Mouse (Mus musculus) cerebellum, adult 8-10 months (tissue): ENCODE measurements around the gene Foxk2.
"Not testable (repeated sequence)": the region's sequence is repeated elsewhere in the genome, so short reads cannot be mapped to it uniquely, and the experiment has no call there.

Experiments used
- DNase-seq: peaks from one replicate; pipeline ENCODE4 v3.0.0; 2022

Gene Foxk2

DNA sequence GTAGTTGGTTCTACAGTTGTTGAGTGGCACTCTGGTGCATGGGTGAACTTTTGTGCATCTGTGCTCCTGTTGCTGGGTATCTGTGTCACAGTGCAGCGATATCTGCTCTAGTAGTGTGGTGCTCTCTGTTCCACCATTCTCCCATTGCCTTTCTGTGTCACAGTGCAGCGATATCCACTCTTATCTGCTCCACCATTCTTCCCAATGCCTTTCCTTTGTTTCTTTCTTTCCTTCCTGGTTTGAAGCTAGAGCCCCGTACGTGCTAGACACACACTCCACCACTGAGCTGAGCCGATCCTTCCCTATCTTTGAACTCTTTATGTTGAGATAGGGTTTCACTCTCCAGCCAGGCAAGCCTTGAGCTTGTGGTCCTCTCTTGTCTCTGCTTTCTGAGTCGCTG is 23.1 kb downstream of the Foxk2 start:
- DNase-seq, result no peak

DNA sequence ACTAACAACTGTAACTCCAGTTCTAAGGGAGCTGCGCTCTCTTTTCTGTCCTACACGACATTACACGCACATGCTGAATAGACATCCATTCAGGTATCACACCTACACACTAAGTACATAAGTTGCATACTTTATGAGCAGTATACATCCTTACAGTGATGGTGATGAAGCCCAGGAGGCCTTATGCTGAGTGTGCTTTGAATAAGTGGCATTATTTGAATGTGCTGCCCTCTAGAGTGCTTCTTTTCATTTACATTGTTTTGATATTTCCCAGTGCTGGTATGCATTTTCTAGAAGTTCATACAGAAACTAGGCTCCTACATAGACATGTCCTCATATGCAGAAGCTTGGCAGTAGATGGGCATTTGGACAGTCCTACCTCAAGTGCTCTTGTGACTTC is 30.1 kb downstream of the Foxk2 start:
- DNase-seq, result no peak

DNA sequence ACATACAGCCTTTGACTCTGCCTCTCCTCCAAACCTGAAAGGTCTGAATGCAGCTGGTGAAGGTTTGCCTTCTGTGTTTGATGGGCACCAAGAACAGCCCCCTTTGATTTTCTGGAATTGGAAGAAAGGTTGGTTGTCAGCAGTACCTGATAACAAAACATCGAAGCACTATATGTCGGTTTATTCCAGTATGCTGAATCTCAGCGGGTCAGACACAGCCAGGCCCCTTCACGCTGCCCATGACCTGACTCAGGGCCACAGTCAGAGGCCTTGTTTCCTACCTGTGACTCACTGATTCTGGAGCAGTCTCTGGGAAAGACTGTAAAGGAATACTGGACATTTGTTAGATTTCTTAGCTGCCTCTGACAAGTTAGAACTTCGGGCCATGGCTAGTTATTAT is 35.0 kb downstream of the Foxk2 start:
- no peak for DNase-seq

DNA sequence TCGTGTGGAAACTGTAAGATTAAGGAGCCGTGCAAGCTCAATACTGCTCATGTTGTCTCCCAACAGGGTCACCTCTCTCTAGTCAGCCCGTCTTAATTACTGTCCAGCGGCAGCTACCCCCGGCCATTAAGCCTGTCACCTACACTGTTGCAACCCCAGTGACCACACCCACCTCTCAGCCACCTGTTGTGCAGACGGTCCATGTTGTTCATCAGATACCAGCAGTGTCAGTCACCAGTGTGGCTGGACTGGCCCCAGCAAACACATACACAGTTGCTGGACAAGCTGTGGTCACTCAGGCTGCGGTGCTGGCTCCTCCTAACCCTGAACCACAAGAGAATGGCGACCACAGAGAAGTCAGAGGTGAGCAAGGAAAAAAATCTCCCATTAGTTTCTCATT is 38.7 kb downstream of the Foxk2 start:
- no peak for DNase-seq

DNA sequence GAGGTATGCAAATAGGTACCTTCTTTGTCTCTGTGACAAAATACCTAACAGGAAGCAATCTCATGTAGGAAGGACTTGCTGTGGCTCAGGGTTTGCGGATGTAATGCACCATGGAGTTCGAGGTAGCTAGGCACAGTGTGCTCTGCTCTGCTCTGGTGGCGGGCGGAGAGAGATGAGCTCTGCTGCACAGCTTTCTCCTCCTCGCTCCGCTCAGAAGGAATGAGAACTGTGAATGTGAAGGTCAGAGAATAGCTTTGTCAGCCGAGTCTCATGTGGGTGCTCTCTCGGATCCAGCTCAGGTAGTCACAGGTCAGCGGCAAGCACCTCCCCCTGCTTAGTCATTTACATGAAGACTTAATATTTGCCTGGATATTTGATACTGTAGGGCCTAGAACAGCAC is 40.5 kb downstream of the Foxk2 start:
- DNase-seq, result no peak

DNA sequence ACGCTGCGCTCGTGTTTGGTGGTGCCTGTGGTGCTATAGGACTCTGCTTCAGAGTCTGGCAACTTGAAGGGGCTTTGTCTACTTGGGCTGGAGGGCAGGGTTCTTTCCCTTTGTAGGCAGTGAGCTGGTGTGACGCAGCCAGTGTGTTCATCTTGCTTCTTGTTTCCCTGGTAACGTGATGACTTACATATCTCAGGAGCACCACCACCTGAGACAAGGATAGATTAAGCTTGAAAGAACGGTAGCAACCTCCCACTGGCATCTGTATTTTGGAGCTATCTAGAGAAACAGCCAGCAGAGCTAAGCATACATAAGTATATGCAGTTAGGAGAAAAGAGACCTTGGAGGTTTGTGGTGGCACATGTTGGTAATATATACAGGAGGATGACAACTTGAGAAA is 45.6 kb downstream of the Foxk2 start:
- DNase-seq, result no peak

DNA sequence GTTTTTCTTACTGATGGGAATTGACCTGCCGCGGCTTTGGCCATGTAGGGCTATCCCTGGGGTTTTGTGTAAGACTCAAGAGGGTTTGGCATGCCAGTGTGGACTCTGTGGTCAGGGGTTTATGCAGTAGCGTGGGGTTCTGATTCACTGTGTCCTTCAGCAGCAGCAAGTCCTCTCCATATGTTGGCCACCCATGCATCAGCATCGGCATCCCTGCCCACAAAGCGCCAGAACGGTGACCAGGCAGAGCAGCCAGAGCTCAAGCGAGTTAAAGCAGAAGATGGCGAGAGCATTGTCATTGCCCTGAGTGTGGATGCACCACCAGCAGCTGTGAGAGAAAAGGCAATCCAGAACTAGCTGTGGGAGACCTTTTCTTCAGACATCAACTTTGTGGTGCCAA is 46.8 kb downstream of the Foxk2 start:
- DNase-seq, result no peak

DNA sequence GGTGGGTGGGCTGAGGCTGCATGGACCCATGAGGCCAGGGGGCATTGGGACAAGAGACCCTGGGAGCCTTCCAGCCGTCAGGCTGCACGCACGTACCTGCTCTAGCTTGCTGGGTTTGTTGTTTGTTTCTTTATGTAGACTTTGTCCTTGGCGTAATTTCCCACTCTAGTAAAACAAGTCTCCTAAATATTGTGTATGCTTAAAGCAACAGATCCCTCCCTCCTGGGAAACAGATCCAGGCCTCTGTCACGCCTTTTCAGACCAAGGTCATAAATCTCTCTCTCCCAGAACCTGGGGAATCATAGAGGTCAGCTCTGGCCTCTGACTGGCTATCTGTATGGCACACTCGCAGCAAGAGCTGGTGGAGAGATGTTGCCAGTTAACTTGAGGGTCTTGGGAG is 47.9 kb downstream of the Foxk2 start:
- not testable (repeated sequence) for DNase-seq

DNA sequence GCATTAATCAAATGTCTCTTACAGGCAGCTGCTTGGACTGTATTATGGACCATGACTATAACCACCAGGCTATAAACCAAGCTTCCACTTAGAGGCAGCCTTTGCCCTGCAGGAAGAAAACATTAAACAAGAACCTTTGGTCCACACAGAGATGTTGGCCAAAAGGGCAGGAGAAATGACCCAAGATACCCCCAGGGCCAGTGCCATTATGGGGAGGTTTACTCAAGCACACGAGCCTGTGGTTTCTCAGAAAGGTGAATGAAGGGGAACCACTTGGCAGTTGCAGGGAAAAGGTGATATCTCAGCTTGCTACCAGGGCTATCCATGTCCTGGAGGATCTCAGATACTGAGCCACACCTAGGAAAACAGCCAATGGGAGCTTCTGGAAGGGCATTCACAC is 66.2 kb downstream of the Foxk2 start:
- no peak for DNase-seq

DNA sequence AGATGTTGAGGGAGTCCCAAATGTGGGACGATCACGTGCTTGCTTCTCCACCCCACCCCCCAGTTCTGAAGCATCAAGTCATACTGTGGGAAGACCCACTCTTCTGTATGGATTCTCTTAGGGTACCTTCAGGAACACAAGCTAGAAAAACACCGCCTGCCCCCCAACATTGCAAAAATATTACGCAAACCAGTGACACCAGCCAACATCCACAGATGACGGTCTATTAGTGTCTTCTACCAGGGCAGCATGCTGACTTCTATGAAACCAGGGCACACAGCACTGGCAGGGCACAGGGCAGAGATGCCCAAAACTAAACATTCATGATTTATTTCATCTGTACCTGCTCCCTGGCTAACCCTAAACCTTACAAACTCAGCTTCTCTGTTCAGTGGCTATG is 66.9 kb downstream of the Foxk2 start:
- DNase-seq, result no peak

DNA sequence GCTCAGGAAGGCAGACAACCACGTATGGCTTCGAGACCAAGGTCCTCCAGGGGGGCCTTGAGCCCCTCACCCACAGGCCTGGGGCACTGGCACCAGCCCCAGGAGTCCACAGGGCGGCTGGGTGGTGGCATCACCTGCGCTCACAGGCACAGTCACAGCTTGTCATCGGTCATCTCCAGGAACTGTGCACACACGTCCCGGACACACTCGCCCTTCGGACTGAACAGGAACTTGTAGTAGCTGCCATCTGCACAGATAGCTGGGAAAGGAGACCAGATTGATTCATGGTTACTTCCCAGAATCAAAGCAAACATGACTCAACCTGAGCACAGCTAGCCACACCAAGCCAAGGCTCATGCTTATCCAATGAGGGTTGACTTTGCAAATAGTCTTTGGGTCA is 68.4 kb downstream of the Foxk2 start:
- no peak for DNase-seq

DNA sequence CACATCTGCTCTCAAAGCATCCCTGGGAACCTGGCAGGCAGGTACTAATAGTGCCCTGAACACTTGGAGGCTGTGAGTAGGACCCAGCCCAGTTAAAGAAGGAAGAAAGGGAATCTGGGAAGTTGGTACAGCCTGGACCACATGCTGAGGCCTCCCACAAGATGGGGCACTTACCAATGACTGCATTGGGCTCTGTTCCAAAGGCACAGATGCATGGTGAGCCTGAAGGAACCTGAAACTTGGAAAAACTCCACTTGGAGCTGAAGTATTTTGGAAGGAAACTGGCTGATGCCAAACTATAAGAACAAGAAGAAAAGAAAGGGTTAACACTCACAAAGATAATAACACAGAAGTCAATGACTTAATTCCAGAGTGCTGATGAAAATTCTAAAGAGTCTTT is 68.8 kb downstream of the Foxk2 start:
- DNase-seq, result no peak

DNA sequence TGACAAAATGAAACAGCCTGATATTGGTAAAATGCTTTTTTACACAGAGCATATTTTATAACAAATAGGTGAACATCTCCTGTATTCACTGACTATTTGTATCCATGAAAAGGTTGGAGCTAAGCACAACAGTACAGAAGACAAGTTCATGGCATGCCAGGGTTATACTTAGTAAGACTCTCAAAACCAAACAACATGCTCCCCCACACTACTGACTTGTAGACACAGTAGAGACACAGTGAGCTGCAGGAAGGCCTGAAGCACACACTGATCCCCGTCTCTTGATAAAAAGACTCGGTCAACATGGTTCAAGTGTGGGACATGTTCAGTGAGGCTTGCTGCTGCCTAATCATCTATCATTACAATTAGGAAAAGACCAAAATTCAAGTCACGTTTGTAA is 71.9 kb downstream of the Foxk2 start:
- DNase-seq, result no peak

DNA sequence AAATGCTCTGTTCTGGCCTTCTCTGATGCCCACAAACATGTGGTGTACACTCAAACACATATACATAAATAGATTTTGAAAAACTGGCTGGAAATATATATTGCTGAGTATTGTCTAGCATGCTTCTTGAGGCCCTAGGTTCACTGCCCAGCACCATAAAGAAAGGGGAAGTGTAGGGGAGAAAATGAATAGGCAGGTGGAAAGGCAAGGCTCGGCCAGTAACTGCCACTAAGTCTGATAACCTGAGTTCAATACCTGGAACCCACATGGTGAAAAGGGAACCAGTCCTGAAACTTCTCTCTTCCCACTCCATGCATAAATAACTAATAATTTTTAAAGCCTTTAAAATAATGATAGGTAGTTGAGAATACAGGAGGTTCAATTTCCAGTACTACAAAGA is 79.9 kb downstream of the Foxk2 start:
- DNase-seq, result no peak

DNA sequence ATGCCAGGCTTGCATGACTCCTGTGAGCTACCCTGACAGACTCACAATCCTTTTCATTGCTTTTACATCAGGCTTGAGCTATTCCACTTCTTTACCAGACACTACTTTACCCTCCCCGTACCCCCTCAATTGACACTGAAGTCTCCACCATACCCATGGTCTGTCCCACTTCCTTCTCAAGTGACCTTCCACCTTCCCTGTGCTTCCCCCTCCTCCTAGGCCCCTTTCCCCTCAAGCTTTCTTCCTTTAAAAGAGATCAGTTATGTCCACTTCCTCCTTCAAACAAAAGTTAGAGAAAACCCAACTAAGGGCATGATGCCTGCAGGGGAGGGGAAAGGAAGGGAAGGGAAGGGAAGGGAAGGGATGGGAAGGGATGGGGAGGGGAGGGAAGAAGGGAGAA is 80.5 kb downstream of the Foxk2 start:
- no peak for DNase-seq

DNA sequence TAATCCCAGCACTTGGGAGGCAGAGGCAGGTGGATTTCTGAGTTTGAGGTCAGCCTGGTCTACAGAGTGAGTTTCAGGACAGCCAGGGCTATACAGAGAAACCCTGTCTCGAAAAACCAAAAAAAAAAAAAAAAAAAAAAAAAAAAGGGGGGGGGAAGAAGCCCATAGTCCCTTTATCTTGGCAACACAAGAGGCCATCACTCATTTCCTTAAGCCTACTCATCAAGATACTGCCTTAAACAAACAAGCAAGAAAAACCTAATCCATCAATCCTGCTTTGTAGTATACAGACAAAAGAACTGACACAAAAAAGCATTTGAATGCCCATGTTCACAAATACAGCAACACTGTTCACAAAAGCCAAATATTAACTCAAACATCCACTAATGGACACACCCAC is 82.6 kb downstream of the Foxk2 start:
- not testable (repeated sequence) for DNase-seq

DNA sequence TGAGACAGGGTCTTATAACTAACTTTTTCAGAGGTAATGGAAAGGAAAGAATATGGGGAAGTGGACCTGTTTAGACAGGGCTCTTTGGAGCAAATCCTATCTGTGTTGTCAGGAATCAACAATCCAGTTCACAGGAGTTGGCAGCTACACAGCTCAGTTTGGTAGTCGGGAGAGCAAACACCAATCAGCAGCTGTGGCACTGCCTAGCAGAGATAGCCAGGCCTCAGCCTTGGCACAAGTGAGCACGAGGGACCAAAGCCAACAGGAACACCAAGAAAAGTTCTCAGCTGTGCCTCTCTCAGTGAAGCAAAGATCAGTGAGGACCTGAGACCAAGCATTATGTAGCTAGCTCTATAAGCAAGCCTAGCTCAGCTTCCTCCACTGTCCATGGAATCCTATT is 87.2 kb downstream of the Foxk2 start:
- DNase-seq, result no peak

DNA sequence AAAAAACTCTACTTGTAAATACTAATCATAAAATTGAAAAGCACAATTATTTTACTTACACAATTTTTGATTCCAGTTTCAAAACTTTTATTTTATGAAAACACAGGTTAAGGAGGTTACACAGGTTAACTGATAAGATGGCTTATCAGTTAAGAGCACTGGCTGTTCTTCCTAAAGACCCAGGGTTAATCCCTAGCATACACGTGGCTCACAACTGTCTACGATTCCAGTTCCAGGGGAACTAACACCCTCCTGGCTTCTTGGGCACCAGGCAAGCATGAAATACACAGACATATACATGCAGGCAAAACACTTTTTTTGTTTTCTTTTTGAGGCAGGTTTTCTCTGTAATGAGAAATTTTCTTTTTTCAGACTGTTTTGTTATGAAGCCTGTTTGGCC is 88.4 kb downstream of the Foxk2 start:
- no peak for DNase-seq

DNA sequence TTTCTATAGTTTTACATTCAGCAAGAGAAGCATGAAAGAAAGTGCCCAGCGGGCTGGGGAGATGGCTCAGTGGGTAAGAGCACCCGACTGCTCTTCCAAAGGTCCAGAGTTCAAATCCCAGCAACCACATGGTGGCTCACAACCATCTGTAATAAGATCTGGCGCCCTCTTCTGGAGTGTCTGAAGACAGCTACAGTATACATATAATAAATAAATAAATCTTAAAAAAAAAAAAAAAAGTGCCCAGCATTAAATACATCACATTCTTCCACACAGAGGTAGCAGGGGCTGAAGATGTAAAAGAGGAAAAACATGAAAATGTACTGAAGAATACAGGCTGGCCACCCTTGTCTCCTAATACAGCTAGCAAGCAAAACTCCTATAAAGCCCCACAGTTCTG is 88.9 kb downstream of the Foxk2 start:
- DNase-seq, result not testable (repeated sequence)

DNA sequence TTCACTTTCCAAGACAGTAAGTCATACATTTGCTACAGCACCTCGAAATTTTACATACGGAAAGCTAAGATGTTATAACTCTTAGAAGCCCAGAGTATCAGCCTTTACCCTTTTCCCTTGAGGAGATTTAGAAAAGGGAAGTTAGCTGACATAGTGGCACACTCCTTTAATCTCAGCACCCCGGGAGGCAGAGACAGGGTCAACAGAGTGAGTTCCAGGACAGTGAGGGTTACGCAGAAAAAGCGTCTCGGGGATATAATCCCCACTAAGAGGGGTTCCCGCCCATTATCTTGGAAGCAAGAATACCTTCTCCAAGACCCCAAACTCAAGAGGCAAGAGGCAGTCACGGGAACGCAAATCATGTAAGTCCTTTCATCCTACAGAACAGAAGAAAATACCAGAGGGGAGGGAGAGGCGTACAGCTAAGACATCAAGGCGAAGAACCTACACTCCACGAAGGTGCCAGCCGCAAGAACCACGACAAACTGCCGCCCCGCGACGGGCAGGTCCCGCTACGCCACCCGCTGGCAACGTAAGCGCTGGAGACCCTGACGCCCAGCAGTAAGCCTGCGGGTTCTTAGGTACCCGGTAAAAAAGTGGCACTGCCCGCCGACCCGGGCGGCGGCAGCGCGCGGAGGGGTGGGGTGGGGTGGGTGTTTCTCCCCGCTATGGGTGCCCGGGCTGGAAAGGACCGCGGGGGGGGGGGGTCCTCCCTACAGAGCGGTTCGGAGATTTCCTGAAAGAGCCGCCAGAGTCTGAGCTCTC is 93.7 kb downstream of the Foxk2 start:
- peak; percentile 33 for DNase-seq

DNA sequence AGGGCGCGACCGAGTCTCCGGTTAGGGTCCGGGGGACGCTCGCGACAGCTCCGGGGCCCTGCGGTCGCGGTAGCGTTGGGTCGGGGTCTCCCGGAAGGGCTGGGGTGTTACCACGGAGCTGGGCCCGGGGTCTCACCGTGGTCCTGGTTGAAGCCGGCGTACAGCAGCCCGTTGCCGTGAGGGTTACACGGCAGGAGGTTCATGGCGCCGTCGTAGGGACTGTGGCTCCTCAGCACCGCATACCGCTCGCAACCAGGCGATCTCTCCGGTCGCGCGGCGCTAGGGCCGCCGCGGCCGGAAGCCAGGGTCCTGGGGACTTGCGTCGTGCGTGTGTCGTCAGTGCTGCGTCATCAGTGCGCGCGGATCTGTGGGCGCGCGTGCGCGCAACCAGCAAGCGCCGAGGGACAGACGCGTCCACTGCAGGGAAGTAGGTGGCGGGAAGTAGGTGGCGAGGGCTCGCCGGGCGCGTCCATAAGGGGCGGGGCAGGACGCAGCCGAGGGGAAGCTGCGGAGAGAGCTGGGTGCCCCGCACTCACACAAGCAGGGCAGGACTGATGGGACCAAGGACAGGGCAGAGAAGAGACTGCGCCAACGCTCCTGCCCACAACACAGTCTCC is 94.4 kb downstream of the Foxk2 start, which contains the start of gene Wdr45b:
Gene Wdr45b (minus strand): TSS at position 355 of the 617 bp plus-strand sequence.
- DNase-seq, result peak; percentile 98
